Mouse (Mus musculus): ENCODE measurements at regions not wholly inside any gene's neighbourhood (a gene's known extent, or its start where the extent isn't known, plus 50 kb on each side); places are given as distances from the start of the nearest gene placed in this dataset.

DNA sequence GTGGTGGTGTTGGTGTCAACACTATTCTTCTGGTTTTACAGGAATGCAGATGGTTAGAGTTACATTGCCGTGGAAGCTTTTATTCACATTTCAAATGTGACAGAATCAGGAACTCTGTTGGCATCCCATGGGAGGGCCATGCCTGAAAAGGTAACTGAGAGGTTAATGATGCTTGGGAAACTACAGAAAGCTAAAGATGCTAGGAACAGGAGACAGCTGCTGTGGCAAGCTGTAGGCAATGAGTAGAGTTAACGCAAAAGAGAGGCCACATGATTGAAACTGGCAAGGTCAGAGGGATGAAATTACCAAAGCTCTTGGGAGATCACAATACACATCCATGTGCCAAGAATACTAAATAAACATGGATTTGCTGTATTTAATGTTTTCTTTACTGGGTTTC is 886.4 kb downstream of the Stpg2 start:
- TF ChIP-seq POLR2A (IDR thresholded peaks at IDR 0.05; ENCODE audit: insufficient read length, low read depth) (no peak), E2F4 (IDR thresholded peaks at IDR 0.05; ENCODE audit: insufficient read depth) (no peak), MYOG (IDR thresholded peaks at IDR 0.05; ENCODE audit: control insufficient read depth in 1 of 3, insufficient read depth in 1 of 3, insufficient read length in 2 of 3, low read depth in 2 of 3) (no peak), CEBPB (IDR thresholded peaks at IDR 0.05; ENCODE audit: insufficient read depth, poor library complexity, severe bottlenecking) (no peak), MYOD1 (IDR thresholded peaks at IDR 0.05; ENCODE audit: control insufficient read depth in 1 of 3, insufficient read length in 2 of 3, low read depth in 2 of 3) (no peak), MAX (IDR thresholded peaks at IDR 0.05; ENCODE audit: low read depth) (no peak), USF1 (IDR thresholded peaks at IDR 0.05; ENCODE audit: low read depth) (no peak), TCF12 (IDR thresholded peaks at IDR 0.05; ENCODE audit: insufficient read depth, poor library complexity, severe bottlenecking) (no peak), TCF3 (IDR thresholded peaks at IDR 0.05; ENCODE audit: insufficient read length, low read depth) (no peak)
